Mouse (Mus musculus) lung, adult 2 months (tissue): ENCODE results near the gene 4930404H24Rik.

Experiments used
- CTCF ChIP-seq: fragments of 200-500 bp; IDR thresholded peaks from 2 replicates; pipeline ENCODE4 v1.5.1; 2011; ENCODE audit warnings: mild to moderate bottlenecking, low read length, control low read depth; ENCODE audit not compliant: insufficient read depth
- POLR2A ChIP-seq: fragments of 200-500 bp; IDR thresholded peaks from 2 replicates; pipeline ENCODE4 v1.6.1; 2011; ENCODE audit warnings: low read depth, mild to moderate bottlenecking, control low read depth, low read length, borderline replicate concordance; ENCODE audit errors: extremely low read depth

DNA sequence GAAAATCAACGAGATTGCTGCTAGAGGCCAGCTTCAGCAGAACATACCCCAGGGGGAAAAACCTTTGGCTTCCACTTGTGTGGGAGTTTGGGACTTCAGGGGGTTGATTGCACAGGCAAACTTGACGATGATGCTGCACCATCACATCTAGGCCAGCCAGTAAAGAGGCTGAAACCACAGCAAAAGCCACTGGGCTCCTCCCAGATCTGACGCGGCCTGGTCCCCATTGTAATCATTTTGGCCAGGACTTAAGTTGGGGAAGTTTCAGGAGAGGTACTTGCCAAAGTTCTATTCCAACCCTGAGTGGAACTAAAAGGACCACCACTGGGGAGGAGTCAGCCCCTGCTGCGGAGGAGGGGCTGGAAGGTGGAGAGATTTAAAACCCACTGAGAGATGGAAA lies 1.6 kb upstream of the 4930404H24Rik start:
- no peak for TF ChIP-seq CTCF
- TF ChIP-seq POLR2A = no peak
